Mouse (Mus musculus): ENCODE data around the gene Fam219b. TPM values are rescaled to one million over a fixed set of nuclear protein-coding genes. Genes with fewer than 3 reads are reported as not detected.

The Fam219b gene
- 18.1 and 19.0 TPM in 2 replicates for polyA plus RNA-seq (2015; fragmentation: Nextera tagmentation; extraction: Ambion mirVana)

- ATAC-seq (replicated peaks; ENCODE audit: low FRiP score), result peak; percentile 91
- WGBS, result 2% methylated on average over 45 of the region's 45 CpGs
- peak within 1 kb of the TSS; percentile 80 for H3K4me2 ChIP-seq
- H3K27ac ChIP-seq, result peak within 1 kb of the TSS; percentile 82
- H3K27me3 ChIP-seq, result no peaks in the 10 kb centered on the region
- H3K36me3 ChIP-seq, result peaks cover 65% of the 10 kb centered on the region
- H3K9ac ChIP-seq, result peak within 1 kb of the TSS; percentile 82
- peak within 1 kb of the TSS; percentile 76 for H3K4me3 ChIP-seq (replicated peaks)
- H3K4me1 ChIP-seq, result peaks cover 22% of the 10 kb centered on the region
- no peaks in the 10 kb centered on the region for H3K9me3 ChIP-seq (replicated peaks)
Measured at GRCm38 (mm10) chr9:57537044-57537727, at the start of gene Fam219b. Gene Fam219b, plus strand, starts transcription at chr9:57537528.

GRCm38 (mm10) chr9:57487807-57488206 lies 49.5 kb upstream of the Fam219b start:
- Histone ChIP-seq H3K9me3 (replicated peaks) (no peaks in the 10 kb centered on the region; the same call in 1 of the 2 replicates), H3K36me3 (no peaks in the 10 kb centered on the region), H3K4me2 (no peak overlapping the region), H3K4me3 (replicated peaks) (no peak overlapping the region), H3K27me3 (peaks cover 23% of the 10 kb centered on the region), H3K4me1 (no peaks in the 10 kb centered on the region), H3K9ac (no peak overlapping the region), H3K27ac (no peak overlapping the region)
- no peak for ATAC-seq (replicated peaks; ENCODE audit: low FRiP score)
- WGBS, result 66% methylated on average over 7 of the region's 7 CpGs

GRCm38 (mm10) chr9:57493532-57493931 lies 43.8 kb upstream of the Fam219b start:
- Histone ChIP-seq H3K4me2 (no peak overlapping the region), H3K27me3 (peaks cover 13% of the 10 kb centered on the region), H3K36me3 (no peaks in the 10 kb centered on the region), H3K9me3 (replicated peaks) (no peaks in the 10 kb centered on the region; the same call in 1 of the 2 replicates), H3K9ac (no peak overlapping the region), H3K4me1 (no peaks in the 10 kb centered on the region), H3K4me3 (replicated peaks) (no peak overlapping the region), H3K27ac (no peak overlapping the region)
- WGBS, result 92% methylated on average over 2 of the region's 2 CpGs
- no peak for ATAC-seq (replicated peaks; ENCODE audit: low FRiP score)

GRCm38 (mm10) chr9:57494970-57495369 lies 42.4 kb upstream of the Fam219b start:
- Histone ChIP-seq H3K9ac (no peak overlapping the region), H3K4me1 (no peaks in the 10 kb centered on the region), H3K36me3 (no peaks in the 10 kb centered on the region), H3K27me3 (peaks cover 27% of the 10 kb centered on the region), H3K4me3 (replicated peaks) (no peak overlapping the region), H3K27ac (no peak overlapping the region), H3K4me2 (no peak overlapping the region), H3K9me3 (replicated peaks) (no peaks in the 10 kb centered on the region; the same call in 1 of the 2 replicates)
- ATAC-seq (replicated peaks; ENCODE audit: low FRiP score), result no peak

GRCm38 (mm10) chr9:57497236-57497635 lies 40.1 kb upstream of the Fam219b start:
- Histone ChIP-seq H3K27ac (no peak overlapping the region), H3K9ac (no peak overlapping the region), H3K4me2 (no peak overlapping the region), H3K4me3 (replicated peaks) (no peak overlapping the region), H3K27me3 (peaks cover 50% of the 10 kb centered on the region), H3K9me3 (replicated peaks) (no peaks in the 10 kb centered on the region), H3K36me3 (no peaks in the 10 kb centered on the region), H3K4me1 (peaks cover 13% of the 10 kb centered on the region)
- 59% methylated on average over 5 of the region's 5 CpGs for WGBS
- ATAC-seq (replicated peaks; ENCODE audit: low FRiP score), result no peak

- no peaks in the 10 kb centered on the region for H3K9me3 ChIP-seq (replicated peaks)
- no peak for ATAC-seq (replicated peaks; ENCODE audit: low FRiP score)
- peaks cover 63% of the 10 kb centered on the region for H3K27me3 ChIP-seq
- no peak overlapping the region for H3K4me2 ChIP-seq
- 65% methylated on average over 7 of the region's 7 CpGs for WGBS
- no peak overlapping the region for H3K27ac ChIP-seq
- no peak overlapping the region for H3K4me3 ChIP-seq (replicated peaks)
- no peak overlapping the region for H3K9ac ChIP-seq
- H3K4me1 ChIP-seq, result peaks cover 26% of the 10 kb centered on the region
- H3K36me3 ChIP-seq, result no peaks in the 10 kb centered on the region
Measured at GRCm38 (mm10) chr9:57498536-57498935, 38.8 kb upstream of the Fam219b start.

- no peaks in the 10 kb centered on the region for H3K9me3 ChIP-seq (replicated peaks)
- peak overlapping the region; percentile 52 for H3K4me3 ChIP-seq (replicated peaks)
- H3K9ac ChIP-seq, result no peak overlapping the region
- H3K4me1 ChIP-seq, result peaks cover 54% of the 10 kb centered on the region
- H3K27me3 ChIP-seq, result peaks cover 92% of the 10 kb centered on the region
- peak overlapping the region; percentile 99 for H3K4me2 ChIP-seq
- no peaks in the 10 kb centered on the region for H3K36me3 ChIP-seq
- H3K27ac ChIP-seq, result no peak overlapping the region
- ATAC-seq (replicated peaks; ENCODE audit: low FRiP score), result no peak
- 9% methylated on average over 13 of the region's 13 CpGs for WGBS
Measured at GRCm38 (mm10) chr9:57501452-57501851, 35.9 kb upstream of the Fam219b start.

GRCm38 (mm10) chr9:57501861-57502260 lies 35.5 kb upstream of the Fam219b start:
- ATAC-seq (replicated peaks; ENCODE audit: low FRiP score), result no peak
- H3K36me3 ChIP-seq, result no peaks in the 10 kb centered on the region
- peaks cover 92% of the 10 kb centered on the region for H3K27me3 ChIP-seq
- no peak overlapping the region for H3K9ac ChIP-seq
- 2% methylated on average over 20 of the region's 20 CpGs for WGBS
- H3K4me1 ChIP-seq, result peaks cover 54% of the 10 kb centered on the region
- H3K4me3 ChIP-seq (replicated peaks), result peak overlapping the region; percentile 52
- H3K4me2 ChIP-seq, result peak overlapping the region; percentile 99
- no peak overlapping the region for H3K27ac ChIP-seq
- no peaks in the 10 kb centered on the region for H3K9me3 ChIP-seq (replicated peaks)

- peak overlapping the region; percentile 45; the same call in 1 of the 2 replicates for H3K27ac ChIP-seq
- peak; percentile 31; the same call in 1 of the 2 replicates for ATAC-seq (replicated peaks; ENCODE audit: low FRiP score)
- peaks cover 90% of the 10 kb centered on the region for H3K27me3 ChIP-seq
- H3K4me1 ChIP-seq, result peaks cover 54% of the 10 kb centered on the region
- WGBS, result 2% methylated on average over 23 of the region's 23 CpGs
- peak overlapping the region; percentile 52 for H3K4me3 ChIP-seq (replicated peaks)
- H3K36me3 ChIP-seq, result no peaks in the 10 kb centered on the region
- no peaks in the 10 kb centered on the region for H3K9me3 ChIP-seq (replicated peaks)
- peak overlapping the region; percentile 99 for H3K4me2 ChIP-seq
- H3K9ac ChIP-seq, result no peak overlapping the region
Measured at GRCm38 (mm10) chr9:57502911-57503621, 34.3 kb upstream of the Fam219b start.

GRCm38 (mm10) chr9:57503622-57504380 lies 33.5 kb upstream of the Fam219b start, which contains the start of gene Rpp25:
Gene Rpp25, plus strand, starts transcription at chr9:57504026.
- WGBS, result under 1% methylated on average over 46 of the region's 46 CpGs
- Histone ChIP-seq H3K4me3 (replicated peaks) (peak within 1 kb of the TSS; percentile 52), H3K27me3 (peaks cover 83% of the 10 kb centered on the region), H3K4me2 (peak within 1 kb of the TSS; percentile 99), H3K36me3 (no peaks in the 10 kb centered on the region), H3K4me1 (peaks cover 54% of the 10 kb centered on the region), H3K9ac (peak within 1 kb of the TSS; percentile 33; the same call in 1 of the 2 replicates), H3K9me3 (replicated peaks) (no peaks in the 10 kb centered on the region), H3K27ac (peak within 1 kb of the TSS; percentile 45; the same call in 1 of the 2 replicates)
- peak; percentile 77 for ATAC-seq (replicated peaks; ENCODE audit: low FRiP score)

GRCm38 (mm10) chr9:57504381-57504700 lies 33.0 kb upstream of the Fam219b start:
- Histone ChIP-seq H3K9ac (peak overlapping the region; percentile 33; the same call in 1 of the 2 replicates), H3K27me3 (peaks cover 77% of the 10 kb centered on the region), H3K27ac (no peak overlapping the region), H3K36me3 (no peaks in the 10 kb centered on the region), H3K4me1 (peaks cover 54% of the 10 kb centered on the region), H3K4me3 (replicated peaks) (peak overlapping the region; percentile 52), H3K4me2 (peak overlapping the region; percentile 99), H3K9me3 (replicated peaks) (no peaks in the 10 kb centered on the region)
- 1% methylated on average over 34 of the region's 34 CpGs for WGBS
- peak; percentile 63 for ATAC-seq (replicated peaks; ENCODE audit: low FRiP score)

Measured in kidney, embryonic 15.5 days (tissue).